Mouse (Mus musculus) forebrain, embryonic 16.5 days (tissue): Measurements from ENCODE around the gene Tspan14. TPM values are rescaled to one million over a fixed set of nuclear protein-coding genes. Genes with fewer than 3 reads are reported as not detected.

Source experiments
- ATAC-seq: fragments of 200-750 bp; cut with Nextera tagmentation; 2 replicates; pipeline ENCODE4 v1.8.0; 2017; ENCODE audit warnings: mild to moderate bottlenecking, moderate library complexity
- H3K27ac ChIP-seq: fragments of 300-500 bp; sonication (generic); 2 replicates; pipeline ENCODE4 v1.5.1; 2014; ENCODE audit warnings: low read length, control low read depth
- H3K27me3 ChIP-seq: fragments of 300-500 bp; sonication (generic); replicated peaks from 2 replicates; pipeline ENCODE4 v1.6.1; 2014; ENCODE audit warnings: low read length; ENCODE audit not compliant: control insufficient read depth, insufficient read depth
- H3K36me3 ChIP-seq: fragments of 300-500 bp; sonication (generic); 2 replicates; pipeline ENCODE4 v1.6.1; 2014; ENCODE audit not compliant: control insufficient read depth, insufficient read depth
- H3K4me1 ChIP-seq: fragments of 300-500 bp; sonication (generic); replicated peaks from 2 replicates; pipeline ENCODE4 v1.6.1; 2014; ENCODE audit warnings: low read length; ENCODE audit not compliant: control insufficient read depth, insufficient read depth
- H3K4me2 ChIP-seq: fragments of 300-500 bp; sonication (generic); 2 replicates; pipeline ENCODE4 v1.6.1; 2014; ENCODE audit warnings: mild to moderate bottlenecking, low read length, control low read depth
- H3K4me3 ChIP-seq: fragments of 300-500 bp; sonication (generic); replicated peaks from 2 replicates; pipeline ENCODE4 v1.5.1; 2014; ENCODE audit warnings: mild to moderate bottlenecking, low read length, control low read depth
- H3K9ac ChIP-seq: fragments of 300-500 bp; sonication (generic); replicated peaks from 2 replicates; pipeline ENCODE4 v1.6.1; 2014; ENCODE audit warnings: low read depth, low read length, control low read depth
- H3K9me3 ChIP-seq: fragments of 300-500 bp; sonication (generic); 2 replicates; pipeline ENCODE4 v1.6.1; 2016; ENCODE audit warnings: low read length; ENCODE audit not compliant: control insufficient read depth
- WGBS: fragments of 180-500 bp; shearing (Covaris S2); extraction: QIAGEN DNeasy Blood & Tissue Kit; methylation state at CpG from one replicate; pipeline ENCODE4 v1.1.7; 2014; 5-methylcytosine and 5-hydroxymethylcytosine counted together
- polyA plus RNA-seq: library from polyadenylated mRNA; unstranded; fragments of >200 nt; fragmentation: Nextera tagmentation; extraction: Ambion mirVana; gene quantifications from 2 replicates; pipeline ENCODE4 v1.2.1, GENCODE M21; 2015

Gene Tspan14
- polyA plus RNA-seq, 1 experiment from 2014 or later, result 90.0 TPM

DNA sequence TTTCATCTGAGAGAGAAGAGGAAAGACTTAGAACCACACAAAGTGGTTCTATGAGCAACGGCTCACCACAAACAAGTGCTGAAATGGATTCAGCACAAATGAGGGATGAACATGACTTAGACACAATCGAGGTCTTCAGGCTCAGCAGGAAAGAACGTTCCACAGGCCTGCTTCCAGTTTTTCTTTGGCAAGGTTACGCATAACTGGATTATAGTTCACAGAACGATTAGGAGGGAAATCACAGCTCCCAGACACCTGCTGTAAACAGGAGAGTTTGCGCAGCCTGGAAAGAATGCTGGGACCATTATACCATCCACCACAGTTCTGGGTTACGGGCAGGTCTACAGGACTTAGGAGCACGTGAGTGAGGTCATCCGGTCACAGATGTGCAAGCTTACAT lies 39.1 kb upstream of the Tspan14 start:
- Histone ChIP-seq H3K9ac (no peak overlapping the region), H3K9me3 (no peaks in the 10 kb centered on the region), H3K4me2 (no peak overlapping the region), H3K36me3 (no peaks in the 10 kb centered on the region), H3K4me3 (no peak overlapping the region), H3K27me3 (no peaks in the 10 kb centered on the region), H3K4me1 (peaks cover 7% of the 10 kb centered on the region), H3K27ac (no peak overlapping the region)
- WGBS, result 80% methylated on average over 9 of the region's 9 CpGs
- ATAC-seq, result no peak

GRCm38 (mm10) chr14:41004201-41005141 lies 37.9 kb upstream of the Tspan14 start:
- no peaks in the 10 kb centered on the region for H3K27me3 ChIP-seq
- 9% methylated on average over 22 of the region's 22 CpGs for WGBS
- H3K9me3 ChIP-seq, result no peaks in the 10 kb centered on the region
- no peak overlapping the region for H3K4me3 ChIP-seq
- no peak overlapping the region for H3K27ac ChIP-seq
- H3K4me2 ChIP-seq, result peak overlapping the region; percentile 12
- peak; percentile 22; the same call in 1 of the 2 replicates for ATAC-seq
- H3K4me1 ChIP-seq, result peaks cover 7% of the 10 kb centered on the region
- H3K36me3 ChIP-seq, result no peaks in the 10 kb centered on the region
- H3K9ac ChIP-seq, result peak overlapping the region; percentile 38

DNA sequence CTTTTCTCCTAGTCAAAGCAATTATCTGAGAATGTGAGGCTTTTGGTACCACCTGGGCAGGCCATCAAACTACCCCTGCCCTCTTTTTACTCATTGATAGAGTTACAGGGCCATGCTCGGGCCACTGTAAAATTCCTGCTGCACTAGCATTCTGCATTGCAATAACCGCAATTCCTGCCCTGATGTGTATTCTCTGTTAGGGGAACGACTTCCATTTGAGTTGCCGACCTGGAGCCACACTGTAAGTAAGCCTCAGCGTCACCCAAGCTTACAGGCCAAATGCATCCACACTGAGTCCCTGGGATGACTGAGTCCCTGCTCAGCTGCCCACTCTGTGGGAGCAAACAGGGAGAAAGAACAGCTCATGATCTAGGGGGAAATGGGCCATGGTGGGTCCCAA lies 35.0 kb upstream of the Tspan14 start:
- H3K4me3 ChIP-seq, result no peak overlapping the region
- no peaks in the 10 kb centered on the region for H3K27me3 ChIP-seq
- no peak overlapping the region for H3K9ac ChIP-seq
- H3K4me2 ChIP-seq, result no peak overlapping the region
- H3K27ac ChIP-seq, result no peak overlapping the region
- H3K9me3 ChIP-seq, result no peaks in the 10 kb centered on the region
- no peak for ATAC-seq
- 90% methylated on average over 5 of the region's 5 CpGs for WGBS
- H3K4me1 ChIP-seq, result peaks cover 7% of the 10 kb centered on the region
- H3K36me3 ChIP-seq, result peaks cover 3% of the 10 kb centered on the region

GRCm38 (mm10) chr14:41000801-41001200 lies 34.2 kb upstream of the Tspan14 start:
- Histone ChIP-seq H3K4me3 (no peak overlapping the region), H3K9ac (no peak overlapping the region), H3K27me3 (no peaks in the 10 kb centered on the region), H3K36me3 (peaks cover 3% of the 10 kb centered on the region), H3K4me1 (peaks cover 7% of the 10 kb centered on the region), H3K27ac (no peak overlapping the region), H3K9me3 (no peaks in the 10 kb centered on the region), H3K4me2 (no peak overlapping the region)
- WGBS, result 83% methylated on average over 4 of the region's 4 CpGs
- no peak for ATAC-seq

DNA sequence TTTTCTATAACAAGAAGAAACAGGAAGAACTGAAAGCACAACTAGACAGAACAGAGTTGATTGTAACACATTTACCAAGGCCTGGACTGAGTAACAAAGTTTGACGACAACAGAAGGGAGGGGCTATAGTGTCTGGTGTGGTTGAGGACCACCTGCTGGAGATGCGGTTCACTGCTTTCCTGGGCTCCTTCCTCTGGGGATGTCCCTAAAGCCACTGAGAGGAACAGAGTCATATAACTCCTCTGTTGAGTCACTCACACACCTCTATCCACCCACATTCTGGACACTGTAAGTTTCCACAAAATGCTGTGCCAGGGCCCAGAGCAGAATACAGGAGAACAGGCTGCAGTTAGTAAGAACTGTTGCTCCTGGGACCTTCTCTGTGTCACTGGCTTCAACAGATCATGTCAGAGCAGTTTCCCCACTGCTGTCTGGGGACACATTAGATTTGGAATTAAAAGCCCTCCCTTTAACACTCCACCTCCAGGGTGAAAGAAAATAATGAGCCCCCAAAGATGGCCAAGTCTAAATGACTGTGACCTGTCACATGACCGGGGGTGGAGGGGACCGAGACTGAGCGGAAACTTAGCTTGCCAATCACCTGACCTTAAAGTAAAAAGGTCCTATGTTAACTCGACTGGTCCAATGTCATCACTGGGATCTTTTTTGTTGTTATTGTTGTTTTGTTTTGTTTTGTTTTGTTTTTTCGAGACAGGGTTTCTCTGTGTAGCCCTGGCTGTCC lies 33.5 kb upstream of the Tspan14 start:
- H3K27me3 ChIP-seq, result no peaks in the 10 kb centered on the region
- no peak overlapping the region for H3K9ac ChIP-seq
- no peak for ATAC-seq
- H3K36me3 ChIP-seq, result peaks cover 3% of the 10 kb centered on the region
- no peak overlapping the region for H3K4me3 ChIP-seq
- WGBS, result 87% methylated on average over 7 of the region's 7 CpGs
- H3K4me2 ChIP-seq, result no peak overlapping the region
- H3K4me1 ChIP-seq, result peaks cover 7% of the 10 kb centered on the region
- no peaks in the 10 kb centered on the region for H3K9me3 ChIP-seq
- no peak overlapping the region for H3K27ac ChIP-seq

DNA sequence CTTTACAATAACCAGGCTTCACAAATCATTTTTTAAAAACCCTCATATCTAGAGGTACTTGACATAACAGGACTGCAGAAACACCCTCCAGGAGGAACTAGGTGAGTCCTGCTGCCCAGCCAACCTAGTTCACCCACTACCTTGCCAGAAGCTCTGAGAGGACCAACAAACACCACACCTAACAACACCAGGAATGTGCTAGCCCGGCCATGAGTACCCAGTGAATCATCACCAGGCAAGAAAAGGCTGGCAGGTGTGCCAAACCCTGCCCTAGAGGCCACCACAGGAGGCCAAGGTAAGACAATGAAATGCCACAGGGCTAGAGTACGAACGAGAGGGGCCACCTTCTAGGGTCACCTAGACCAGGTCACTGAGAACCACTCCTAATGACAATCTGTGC lies 29.6 kb upstream of the Tspan14 start:
- peaks cover 6% of the 10 kb centered on the region for H3K36me3 ChIP-seq
- 87% methylated on average over 3 of the region's 3 CpGs for WGBS

DNA sequence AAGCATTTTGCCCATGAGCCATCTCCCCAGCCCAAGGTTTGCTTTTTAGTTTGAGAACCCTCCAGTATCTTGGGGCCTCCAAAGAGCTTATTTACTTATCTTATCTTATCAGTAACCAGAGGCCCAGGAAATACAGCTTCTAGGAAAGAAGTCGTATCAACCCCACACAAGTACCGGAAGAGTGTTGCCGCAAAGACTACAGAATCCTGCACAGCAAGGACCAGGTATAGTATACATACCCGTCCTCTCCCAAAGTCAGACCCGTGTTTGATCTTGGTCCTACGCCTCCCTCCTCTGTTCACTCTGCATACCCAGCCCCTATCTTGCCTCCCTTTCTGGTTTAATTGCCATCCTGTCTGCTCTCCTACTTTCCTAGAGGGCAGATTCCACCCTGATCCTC lies 25.9 kb upstream of the Tspan14 start:
- WGBS, result 85% methylated on average over 6 of the region's 6 CpGs
- no peak overlapping the region for H3K4me3 ChIP-seq
- H3K27ac ChIP-seq, result no peak overlapping the region
- no peaks in the 10 kb centered on the region for H3K9me3 ChIP-seq
- ATAC-seq, result no peak
- no peak overlapping the region for H3K9ac ChIP-seq
- peaks cover 5% of the 10 kb centered on the region for H3K36me3 ChIP-seq
- no peaks in the 10 kb centered on the region for H3K4me1 ChIP-seq
- H3K4me2 ChIP-seq, result no peak overlapping the region
- H3K27me3 ChIP-seq, result no peaks in the 10 kb centered on the region

More for the DNA sequence above, 29.6 kb upstream of the Tspan14 start:
- H3K4me1 ChIP-seq, result no peaks in the 10 kb centered on the region
- H3K4me2 ChIP-seq, result no peak overlapping the region
- H3K9ac ChIP-seq, result no peak overlapping the region
- ATAC-seq, result no peak
- no peak overlapping the region for H3K4me3 ChIP-seq
- H3K9me3 ChIP-seq, result no peaks in the 10 kb centered on the region
- H3K27me3 ChIP-seq, result no peaks in the 10 kb centered on the region
- H3K27ac ChIP-seq, result no peak overlapping the region

- 91% methylated on average over 5 of the region's 5 CpGs for WGBS
These were observed 22.2 kb upstream of the Tspan14 start for GRCm38 (mm10) chr14:40988780-40989179.

GRCm38 (mm10) chr14:40987184-40987583 lies 20.6 kb upstream of the Tspan14 start:
- no peaks in the 10 kb centered on the region for H3K36me3 ChIP-seq
- H3K27me3 ChIP-seq, result no peaks in the 10 kb centered on the region
- no peaks in the 10 kb centered on the region for H3K4me1 ChIP-seq
- WGBS, result 89% methylated on average over 2 of the region's 2 CpGs
- no peak overlapping the region for H3K9ac ChIP-seq
- H3K4me3 ChIP-seq, result no peak overlapping the region
- H3K27ac ChIP-seq, result no peak overlapping the region
- no peak overlapping the region for H3K4me2 ChIP-seq
- no peaks in the 10 kb centered on the region for H3K9me3 ChIP-seq
- ATAC-seq, result no peak

More at GRCm38 (mm10) chr14:40988780-40989179, 22.2 kb upstream of the Tspan14 start:
- Histone ChIP-seq H3K4me3 (no peak overlapping the region), H3K9me3 (no peaks in the 10 kb centered on the region), H3K27ac (no peak overlapping the region), H3K36me3 (no peaks in the 10 kb centered on the region), H3K4me1 (no peaks in the 10 kb centered on the region), H3K9ac (no peak overlapping the region), H3K4me2 (no peak overlapping the region), H3K27me3 (no peaks in the 10 kb centered on the region)
- no peak for ATAC-seq
